Mouse (Mus musculus) heart, embryonic 12.5 days (tissue): ENCODE data around the gene P4ha3. TPM values are rescaled to one million over a fixed set of nuclear protein-coding genes. Genes with fewer than 3 reads are reported as not detected.

ENCODE experiments used
- ATAC-seq: fragments of 200-750 bp; cut with Nextera tagmentation; 2 replicates; pipeline ENCODE4 v1.8.0; 2017; ENCODE audit warnings: moderate TSS enrichment, moderate library complexity; ENCODE audit not compliant: insufficient number of reproducible peaks, low FRiP score
- H3K27ac ChIP-seq: fragments of 300-500 bp; sonication (generic); 2 replicates; pipeline ENCODE4 v1.5.1; 2016; ENCODE audit warnings: mild to moderate bottlenecking, moderate library complexity; ENCODE audit not compliant: poor library complexity, severe bottlenecking
- H3K27me3 ChIP-seq: fragments of 300-500 bp; sonication (generic); replicated peaks from 2 replicates; pipeline ENCODE4 v1.6.1; 2016; ENCODE audit warnings: mild to moderate bottlenecking, moderate library complexity
- H3K36me3 ChIP-seq: fragments of 300-500 bp; sonication (generic); 2 replicates; pipeline ENCODE4 v1.6.1; 2016; ENCODE audit warnings: mild to moderate bottlenecking, moderate library complexity
- H3K4me1 ChIP-seq: fragments of 300-500 bp; sonication (generic); replicated peaks from 2 replicates; pipeline ENCODE4 v1.6.1; 2016; ENCODE audit warnings: mild to moderate bottlenecking
- H3K4me2 ChIP-seq: fragments of 300-500 bp; sonication (generic); 2 replicates; pipeline ENCODE4 v1.6.1; 2016; ENCODE audit warnings: mild to moderate bottlenecking, moderate library complexity
- H3K4me3 ChIP-seq: fragments of 300-500 bp; sonication (generic); 2 replicates; pipeline ENCODE4 v1.5.1; 2016; ENCODE audit warnings: mild to moderate bottlenecking
- H3K9ac ChIP-seq: fragments of 300-500 bp; sonication (generic); 2 replicates; pipeline ENCODE4 v1.6.1; 2016; ENCODE audit warnings: mild to moderate bottlenecking, moderate library complexity
- H3K9me3 ChIP-seq: fragments of 300-500 bp; sonication (generic); replicated peaks from 2 replicates; pipeline ENCODE4 v1.6.1; 2016; ENCODE audit warnings: mild to moderate bottlenecking, moderate library complexity
- WGBS: fragments of 180-500 bp; shearing (Covaris S2); methylation state at CpG from one replicate; pipeline ENCODE4 v1.1.7; 2016; 5-methylcytosine and 5-hydroxymethylcytosine counted together
- polyA plus RNA-seq: library from polyadenylated mRNA; unstranded; fragments of >200 nt; fragmentation: Nextera tagmentation; extraction: Ambion mirVana; gene quantifications from 2 replicates; pipeline ENCODE4 v1.2.1, GENCODE M21; 2016

The P4ha3 gene
- polyA plus RNA-seq, 1 experiment from 2014 or later, result 13.8 TPM

DNA sequence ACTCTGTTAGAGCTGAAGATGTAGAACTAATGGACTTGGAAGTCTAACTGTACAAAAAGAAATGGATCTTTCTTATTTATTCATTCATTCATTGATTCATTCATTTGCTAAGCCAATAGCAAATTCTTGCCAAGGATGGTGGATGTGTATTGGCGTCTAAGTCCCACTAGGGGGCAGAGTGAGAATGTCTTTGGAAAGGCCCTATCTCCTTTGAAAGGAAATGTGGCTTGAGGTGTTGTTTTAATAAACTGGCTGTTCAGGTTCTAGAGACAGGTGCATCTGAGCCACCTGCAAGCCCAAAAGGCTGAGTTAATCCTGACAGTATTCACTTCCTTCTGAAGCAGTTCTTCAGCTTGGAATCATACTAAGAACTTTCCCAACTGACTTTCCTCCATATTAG, 5.5 kb upstream of the P4ha3 start:
- no peaks in the 10 kb centered on the region for H3K9me3 ChIP-seq
- H3K4me2 ChIP-seq, result no peak overlapping the region
- no peaks in the 10 kb centered on the region for H3K4me1 ChIP-seq
- ATAC-seq, result no peak
- H3K36me3 ChIP-seq, result no peaks in the 10 kb centered on the region
- H3K9ac ChIP-seq, result no peak overlapping the region
- peaks cover 6% of the 10 kb centered on the region; the same call in 1 of the 2 replicates for H3K27me3 ChIP-seq
- H3K27ac ChIP-seq, result no peak overlapping the region
- 0% methylated on average over 1 of the region's 1 CpGs for WGBS
- no peak overlapping the region for H3K4me3 ChIP-seq

DNA sequence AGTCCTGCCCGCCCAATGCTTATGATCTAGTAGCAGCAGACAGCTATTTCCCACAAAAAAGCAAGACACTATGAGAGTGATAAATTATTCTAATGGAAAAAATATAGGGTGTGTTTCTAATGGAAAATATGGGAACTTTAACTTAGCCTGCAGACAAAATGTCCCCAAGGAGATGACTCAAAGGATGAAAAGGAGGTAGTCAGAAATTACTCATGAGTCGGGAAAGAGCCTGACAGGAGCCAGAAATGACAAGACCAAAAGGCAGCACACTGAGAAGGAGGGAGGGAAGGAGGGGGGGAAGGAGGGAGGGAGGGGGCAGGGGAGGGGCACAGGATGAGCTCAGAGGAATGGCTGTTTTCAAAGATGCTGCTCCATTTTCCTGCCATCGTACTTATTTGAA, 3.7 kb upstream of the P4ha3 start:
- H3K9ac ChIP-seq, result no peak overlapping the region
- peaks cover 6% of the 10 kb centered on the region; the same call in 1 of the 2 replicates for H3K27me3 ChIP-seq
- H3K27ac ChIP-seq, result no peak overlapping the region
- H3K4me3 ChIP-seq, result no peak overlapping the region
- peaks cover 12% of the 10 kb centered on the region for H3K4me1 ChIP-seq
- no peaks in the 10 kb centered on the region for H3K36me3 ChIP-seq
- no peak overlapping the region for H3K4me2 ChIP-seq
- no peaks in the 10 kb centered on the region for H3K9me3 ChIP-seq
- ATAC-seq, result no peak
- WGBS, result 46% methylated on average over 3 of the region's 3 CpGs

DNA sequence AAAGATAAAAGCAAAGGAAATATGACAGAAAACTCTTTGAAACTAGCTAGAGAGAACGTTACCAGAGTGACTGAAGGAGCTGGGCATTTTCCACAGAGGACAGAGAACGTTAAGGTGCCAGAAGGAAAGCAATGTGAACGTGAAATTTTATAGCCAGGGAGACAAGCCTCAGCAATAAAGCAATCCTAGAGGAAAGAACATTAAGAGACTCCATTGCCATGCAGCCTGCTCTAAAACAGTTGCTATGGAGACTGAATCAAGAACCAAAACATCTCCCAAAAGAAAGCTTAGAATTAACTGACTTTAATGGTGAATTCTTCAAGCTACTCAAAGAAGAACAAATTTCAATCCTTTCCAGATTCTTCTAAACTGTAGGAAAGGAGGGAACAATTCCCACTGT, 2.0 kb upstream of the P4ha3 start:
- Histone ChIP-seq H3K4me2 (no peak overlapping the region), H3K36me3 (no peaks in the 10 kb centered on the region), H3K27ac (no peak overlapping the region), H3K27me3 (peaks cover 6% of the 10 kb centered on the region; the same call in 1 of the 2 replicates), H3K4me3 (no peak overlapping the region), H3K9ac (no peak overlapping the region), H3K4me1 (peaks cover 25% of the 10 kb centered on the region), H3K9me3 (no peaks in the 10 kb centered on the region)
- 66% methylated on average over 3 of the region's 3 CpGs for WGBS
- no peak for ATAC-seq

DNA sequence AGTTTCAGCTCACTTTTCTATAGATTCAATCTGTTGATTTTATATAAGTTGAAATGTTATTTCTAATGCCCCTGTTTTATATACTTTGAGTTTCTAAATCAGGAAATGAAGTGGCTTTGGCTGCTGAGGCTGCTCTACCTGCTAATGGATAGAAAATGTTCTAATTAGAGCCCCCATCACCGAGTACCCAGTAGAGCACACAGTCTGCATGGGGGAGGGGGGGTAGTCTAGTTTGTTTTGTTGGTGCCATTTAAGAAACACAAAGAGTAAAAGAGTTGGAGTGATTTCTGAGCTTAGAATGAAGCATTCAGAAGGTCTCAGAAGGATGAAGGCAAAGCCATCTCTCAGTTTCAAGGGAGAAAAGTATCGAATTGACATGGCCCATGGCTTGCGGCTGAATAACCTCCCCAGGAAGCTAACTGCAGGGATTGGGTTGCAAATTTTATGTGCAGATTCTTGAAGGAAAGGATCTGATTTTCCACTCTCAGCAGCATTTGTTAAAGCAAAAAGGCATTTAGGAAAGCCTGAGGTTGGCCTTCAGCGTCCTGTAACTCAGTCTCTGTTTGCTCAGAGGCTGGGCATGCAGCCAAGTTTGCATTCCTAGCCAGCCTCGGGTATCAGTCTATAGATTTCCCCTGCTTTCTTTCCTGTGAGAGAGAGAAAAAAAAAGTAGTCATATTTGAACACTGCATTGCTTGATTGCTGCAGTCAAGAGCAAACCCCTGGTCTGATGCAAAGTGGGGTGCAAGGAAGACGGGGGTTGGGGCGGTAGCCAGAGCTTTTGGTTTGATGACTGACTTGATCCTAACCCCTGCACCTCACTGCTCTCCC, 2.6 kb downstream of the P4ha3 start:
- H3K27me3 ChIP-seq, result peaks cover 6% of the 10 kb centered on the region; the same call in 1 of the 2 replicates
- 15% methylated on average over 7 of the region's 7 CpGs for WGBS
- H3K4me1 ChIP-seq, result peaks cover 40% of the 10 kb centered on the region
- peak overlapping the region; percentile 37; the same call in 1 of the 2 replicates for H3K9ac ChIP-seq
- no peaks in the 10 kb centered on the region for H3K9me3 ChIP-seq
- H3K4me2 ChIP-seq, result peak overlapping the region; percentile 57
- peaks cover 7% of the 10 kb centered on the region for H3K36me3 ChIP-seq
- peak; percentile 82 for ATAC-seq
- peak overlapping the region; percentile 93 for H3K27ac ChIP-seq
- H3K4me3 ChIP-seq, result peak overlapping the region; percentile 12; the same call in 1 of the 2 replicates

DNA sequence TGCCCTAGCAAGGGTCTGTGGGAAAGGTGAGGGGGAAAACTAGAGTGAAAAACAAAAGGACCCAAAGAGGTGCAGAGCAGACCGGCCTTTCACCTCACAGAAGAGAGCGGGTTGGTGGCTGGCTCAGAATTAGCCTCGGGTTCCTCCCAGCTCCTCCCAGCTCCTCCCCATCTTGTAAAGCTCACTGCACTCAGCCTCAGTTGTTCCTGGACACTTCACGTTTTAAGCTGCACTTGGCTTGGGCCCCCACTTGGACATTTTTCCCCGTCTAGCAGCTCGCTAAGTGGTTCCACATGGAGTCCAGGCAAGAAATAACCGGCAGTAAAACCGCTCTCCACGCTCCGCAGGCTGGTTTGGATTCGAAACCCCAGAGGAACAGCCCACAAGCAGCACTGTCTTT, 3.3 kb downstream of the P4ha3 start:
- Histone ChIP-seq H3K36me3 (peaks cover 13% of the 10 kb centered on the region), H3K9ac (peak overlapping the region; percentile 37; the same call in 1 of the 2 replicates), H3K9me3 (no peaks in the 10 kb centered on the region), H3K4me2 (peak overlapping the region; percentile 57), H3K27me3 (peaks cover 6% of the 10 kb centered on the region; the same call in 1 of the 2 replicates), H3K4me3 (peak overlapping the region; percentile 12), H3K27ac (peak overlapping the region; percentile 93), H3K4me1 (peaks cover 40% of the 10 kb centered on the region)
- 31% methylated on average over 11 of the region's 11 CpGs for WGBS
- ATAC-seq, result no peak; the same call in 1 of the 2 replicates

DNA sequence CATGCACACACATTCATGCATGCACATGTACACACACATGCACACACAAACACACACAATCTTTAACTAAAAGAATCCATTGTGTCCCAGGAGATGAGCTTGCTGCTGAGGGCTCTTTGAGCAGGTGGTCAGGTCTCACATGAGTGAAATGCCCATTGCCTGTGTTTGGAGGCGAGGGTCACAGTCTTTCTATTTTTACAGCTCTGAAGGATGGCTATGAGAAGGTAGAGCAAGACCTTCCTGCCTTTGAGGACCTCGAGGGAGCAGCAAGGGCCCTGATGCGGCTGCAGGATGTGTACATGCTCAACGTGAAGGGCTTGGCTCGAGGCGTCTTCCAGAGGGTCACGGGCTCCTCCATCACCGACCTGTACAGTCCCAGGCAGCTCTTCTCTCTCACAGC, 8.2 kb downstream of the P4ha3 start:
- Histone ChIP-seq H3K27ac (no peak overlapping the region), H3K9ac (no peak overlapping the region), H3K4me3 (no peak overlapping the region), H3K36me3 (peaks cover 36% of the 10 kb centered on the region), H3K4me1 (peaks cover 26% of the 10 kb centered on the region), H3K9me3 (no peaks in the 10 kb centered on the region), H3K4me2 (no peak overlapping the region), H3K27me3 (no peaks in the 10 kb centered on the region; the same call in 1 of the 2 replicates)
- WGBS, result 76% methylated on average over 8 of the region's 8 CpGs
- ATAC-seq, result no peak

DNA sequence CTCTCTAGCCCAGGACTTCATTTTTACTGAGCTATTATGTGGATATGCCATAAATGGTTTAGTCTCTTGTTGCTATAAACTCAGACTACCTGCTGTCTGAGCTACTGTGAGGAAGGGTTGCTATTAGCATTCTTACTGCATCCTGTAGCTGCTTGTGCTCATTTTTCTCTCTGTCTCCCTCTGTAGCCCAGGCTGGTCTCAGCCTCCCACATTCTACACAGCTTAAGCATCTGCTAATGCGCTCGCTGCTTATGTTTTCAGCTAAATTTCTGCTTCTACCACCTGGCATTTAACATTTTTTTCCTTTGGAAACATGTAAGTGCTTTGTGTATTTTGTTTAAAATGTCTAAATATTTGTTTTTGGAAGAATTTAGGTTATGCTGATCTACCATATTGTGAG, 10.4 kb downstream of the P4ha3 start:
- H3K36me3 ChIP-seq, result peaks cover 30% of the 10 kb centered on the region
- H3K9ac ChIP-seq, result no peak overlapping the region
- H3K4me3 ChIP-seq, result no peak overlapping the region
- no peaks in the 10 kb centered on the region; the same call in 1 of the 2 replicates for H3K27me3 ChIP-seq
- no peak overlapping the region for H3K4me2 ChIP-seq
- no peaks in the 10 kb centered on the region for H3K9me3 ChIP-seq
- no peak for ATAC-seq
- WGBS, result 88% methylated on average over 2 of the region's 2 CpGs
- no peak overlapping the region for H3K27ac ChIP-seq
- peaks cover 29% of the 10 kb centered on the region for H3K4me1 ChIP-seq

DNA sequence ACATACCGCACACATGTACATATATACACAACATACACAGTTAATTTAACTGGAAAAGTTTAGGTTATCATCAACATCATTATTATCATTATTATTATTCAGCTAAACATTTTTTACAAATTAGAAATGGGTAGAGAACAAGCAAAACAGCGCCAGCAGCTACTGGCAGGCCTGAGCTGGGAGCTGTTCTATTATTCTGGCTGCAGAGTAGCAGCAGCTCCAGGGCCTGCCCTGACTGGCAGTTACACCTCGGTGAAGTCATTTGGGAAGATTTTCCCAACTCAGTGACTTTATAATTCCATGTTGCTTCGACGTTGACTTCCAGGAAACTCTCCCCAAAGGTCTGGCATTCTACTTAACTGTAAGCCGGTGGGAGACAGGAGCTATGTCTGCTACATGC, 11.4 kb downstream of the P4ha3 start:
- 73% methylated on average over 6 of the region's 6 CpGs for WGBS
- no peak overlapping the region for H3K4me3 ChIP-seq
- ATAC-seq, result no peak
- H3K4me2 ChIP-seq, result no peak overlapping the region
- H3K27me3 ChIP-seq, result no peaks in the 10 kb centered on the region; the same call in 1 of the 2 replicates
- no peaks in the 10 kb centered on the region for H3K9me3 ChIP-seq
- peaks cover 29% of the 10 kb centered on the region for H3K36me3 ChIP-seq
- H3K9ac ChIP-seq, result no peak overlapping the region
- H3K27ac ChIP-seq, result no peak overlapping the region
- peaks cover 39% of the 10 kb centered on the region for H3K4me1 ChIP-seq

DNA sequence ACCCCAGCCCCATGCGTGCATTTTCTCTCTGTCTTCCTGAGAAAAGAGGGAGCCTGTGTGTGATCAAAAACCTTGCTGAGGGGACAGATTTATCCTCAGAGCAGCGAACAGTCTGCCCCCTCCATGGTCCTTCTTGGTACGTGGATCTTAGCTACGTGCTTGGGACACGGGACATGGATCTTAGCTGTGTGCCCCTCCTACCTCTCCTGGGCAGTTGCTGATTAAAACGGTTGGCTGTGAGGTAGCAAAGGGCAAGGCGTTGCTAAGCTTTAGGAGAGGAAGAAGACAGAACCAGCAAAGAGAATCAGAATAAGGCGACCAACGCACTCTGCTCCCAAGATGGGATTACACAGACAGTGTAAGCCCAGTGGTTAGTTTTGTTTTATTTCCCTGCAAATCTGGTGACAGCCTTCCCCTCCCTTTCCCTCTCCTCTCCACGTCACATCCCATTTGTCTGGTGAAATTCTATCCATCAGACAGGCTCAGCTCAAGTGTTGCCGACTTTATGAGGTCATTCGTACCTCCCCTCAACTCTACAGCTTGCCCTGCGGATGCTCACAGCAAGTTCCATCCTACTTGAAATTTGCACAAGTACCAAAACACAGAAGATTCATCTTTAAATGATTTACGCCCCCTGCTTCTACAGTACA, 13.7 kb downstream of the P4ha3 start:
- ATAC-seq, result no peak
- Histone ChIP-seq H3K27ac (peak overlapping the region; percentile 56; the same call in 1 of the 2 replicates), H3K27me3 (no peaks in the 10 kb centered on the region), H3K36me3 (peaks cover 19% of the 10 kb centered on the region; the same call in 1 of the 2 replicates), H3K4me3 (no peak overlapping the region), H3K4me1 (peaks cover 50% of the 10 kb centered on the region), H3K4me2 (no peak overlapping the region), H3K9me3 (no peaks in the 10 kb centered on the region), H3K9ac (no peak overlapping the region)
- 67% methylated on average over 14 of the region's 14 CpGs for WGBS

DNA sequence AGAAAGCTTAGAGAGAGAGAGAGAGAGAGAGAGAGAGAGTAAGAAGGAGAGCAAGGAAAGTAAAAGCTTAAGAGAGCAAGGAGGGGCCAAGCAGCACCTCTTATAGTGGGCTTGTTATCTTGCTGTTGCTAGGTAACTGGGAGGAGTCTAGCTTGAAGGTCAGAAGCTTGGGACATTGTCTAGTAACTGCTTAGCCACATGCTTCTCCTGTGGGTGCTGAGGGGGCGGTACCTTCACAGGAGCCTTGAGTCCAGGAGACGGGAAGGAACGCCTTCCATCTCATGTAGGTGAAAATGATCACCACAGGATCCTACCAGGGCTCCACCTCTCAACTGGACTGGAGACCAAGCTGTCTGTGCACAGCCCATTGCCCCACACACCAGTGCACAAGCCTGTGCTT, 16.1 kb downstream of the P4ha3 start:
- 51% methylated on average over 3 of the region's 3 CpGs for WGBS
- no peak for ATAC-seq

DNA sequence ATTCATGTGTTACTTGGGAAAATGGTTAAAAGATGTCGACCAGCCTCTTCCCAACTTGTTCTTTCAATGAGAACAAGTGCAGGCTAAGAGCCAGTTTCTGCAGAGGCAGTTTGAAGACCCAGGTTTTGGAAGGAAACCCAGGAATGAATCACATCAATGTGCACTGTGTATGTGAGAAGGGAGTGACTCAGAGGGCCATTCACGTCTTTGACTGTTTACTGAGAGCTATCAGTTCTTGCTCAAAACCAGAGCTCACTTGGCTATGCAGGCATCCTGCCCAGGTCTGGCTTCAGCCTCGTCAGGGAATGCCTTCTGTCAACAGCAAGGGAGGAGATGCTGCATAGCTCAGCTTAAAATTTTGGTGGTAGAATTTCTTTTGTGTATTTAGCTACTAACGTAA, 17.0 kb downstream of the P4ha3 start:
- WGBS, result 39% methylated on average over 4 of the region's 4 CpGs
- H3K9me3 ChIP-seq, result no peaks in the 10 kb centered on the region
- ATAC-seq, result peak; percentile 60; the same call in 1 of the 2 replicates
- H3K27ac ChIP-seq, result peak overlapping the region; percentile 68
- peaks cover 43% of the 10 kb centered on the region for H3K4me1 ChIP-seq
- H3K4me3 ChIP-seq, result no peak overlapping the region
- H3K36me3 ChIP-seq, result peaks cover 5% of the 10 kb centered on the region; the same call in 1 of the 2 replicates
- H3K9ac ChIP-seq, result no peak overlapping the region
- no peak overlapping the region for H3K4me2 ChIP-seq
- H3K27me3 ChIP-seq, result no peaks in the 10 kb centered on the region

More for the DNA sequence above, 16.1 kb downstream of the P4ha3 start:
- Histone ChIP-seq H3K27ac (peak overlapping the region; percentile 68; the same call in 1 of the 2 replicates), H3K4me1 (peaks cover 50% of the 10 kb centered on the region), H3K36me3 (peaks cover 10% of the 10 kb centered on the region; the same call in 1 of the 2 replicates), H3K27me3 (no peaks in the 10 kb centered on the region), H3K4me3 (no peak overlapping the region), H3K9me3 (no peaks in the 10 kb centered on the region), H3K4me2 (no peak overlapping the region), H3K9ac (no peak overlapping the region)
